Mouse (Mus musculus): ENCODE measurements around the gene Ranbp9.

DNA sequence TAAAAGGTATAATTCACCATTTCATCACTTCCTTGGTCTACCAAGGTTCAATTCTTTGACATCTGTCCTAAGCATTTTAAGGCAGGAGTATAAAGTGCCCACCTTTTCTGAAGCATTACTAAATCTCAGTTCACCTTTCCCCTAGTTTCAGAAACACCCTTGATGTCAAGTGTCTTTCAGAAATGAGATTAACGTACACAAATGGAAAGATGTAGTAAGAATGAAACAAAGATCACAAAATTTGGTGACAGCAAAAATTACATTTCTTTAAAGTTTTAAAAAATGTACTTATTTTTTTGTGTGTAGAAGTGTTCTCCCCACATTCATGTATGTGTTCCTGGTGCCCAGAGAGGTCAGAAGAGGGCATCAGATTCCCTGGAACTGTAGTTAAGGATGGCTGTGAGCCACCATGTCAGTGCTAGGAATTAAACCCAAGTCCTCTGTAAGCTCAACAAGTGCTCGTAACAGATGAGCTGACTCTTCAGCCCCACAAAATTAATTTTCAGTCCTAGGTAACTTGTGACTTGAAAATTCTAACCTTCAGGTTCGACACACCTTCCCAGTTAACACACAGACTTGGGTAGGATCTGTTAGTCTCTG lies 3.9 kb downstream of the Ranbp9 start:
- no peak for TF ChIP-seq POLR2A (IDR thresholded peaks at IDR 0.05; ENCODE audit: low read depth, low read length)
- TF ChIP-seq CTCF (IDR thresholded peaks at IDR 0.05; ENCODE audit: borderline replicate concordance, insufficient read depth, low read length): no peak

All from embryonic fibroblast, embryonic 13.5 days (primary cell).